Mouse (Mus musculus) adrenal gland, postnatal 10 days (tissue): ENCODE measurements around the gene Pttg1. TPM values are rescaled to one million over a fixed set of nuclear protein-coding genes. Genes with fewer than 3 reads are reported as not detected.

Source experiments
- DNase-seq: peaks from one replicate; pipeline ENCODE4 v3.0.0; 2021; ENCODE audit warnings: mixed read lengths
- total RNA-seq, 2 experiments: library from RNA; stranded (reverse); gene quantifications; 2 replicates each; pipeline ENCODE4 v1.2.3; 2021

The Pttg1 gene
- total RNA-seq, 2 experiments from 2014 or later: 44.3 to 48.8 TPM

- DNase-seq: no peak
Observed at GRCm38 (mm10) chr11:43410291-43410690, 15.8 kb downstream of the Pttg1 start.

- DNase-seq: no peak
Observed at GRCm38 (mm10) chr11:43408888-43409287, 17.2 kb downstream of the Pttg1 start.

GRCm38 (mm10) chr11:43404150-43404807 lies 21.8 kb downstream of the Pttg1 start:
- no peak for DNase-seq

- DNase-seq: no peak
Observed at GRCm38 (mm10) chr11:43400131-43400530, 25.9 kb downstream of the Pttg1 start.

- no peak for DNase-seq
Observed at GRCm38 (mm10) chr11:43399297-43399696, 26.8 kb downstream of the Pttg1 start.

GRCm38 (mm10) chr11:43396672-43397071 lies 29.4 kb downstream of the Pttg1 start:
- DNase-seq: no peak

- DNase-seq: no peak
Observed at GRCm38 (mm10) chr11:43396246-43396645, 29.8 kb downstream of the Pttg1 start.

GRCm38 (mm10) chr11:43395073-43395948 lies 30.7 kb downstream of the Pttg1 start:
- DNase-seq: no peak

- no peak for DNase-seq
Observed at GRCm38 (mm10) chr11:43393325-43393724, 32.7 kb downstream of the Pttg1 start.

- DNase-seq: no peak
Observed at GRCm38 (mm10) chr11:43392757-43393156, 33.3 kb downstream of the Pttg1 start.

- no peak for DNase-seq
Observed at GRCm38 (mm10) chr11:43389118-43389517, 36.9 kb downstream of the Pttg1 start.

GRCm38 (mm10) chr11:43388122-43389097 lies 37.6 kb downstream of the Pttg1 start:
- no peak for DNase-seq

GRCm38 (mm10) chr11:43387004-43387880 lies 38.8 kb downstream of the Pttg1 start:
- DNase-seq: no peak

GRCm38 (mm10) chr11:43385716-43386115 lies 40.3 kb downstream of the Pttg1 start:
- DNase-seq: peak; percentile 3

GRCm38 (mm10) chr11:43385055-43385649 lies 40.9 kb downstream of the Pttg1 start:
- DNase-seq: peak; percentile 67

- no peak for DNase-seq
Observed at GRCm38 (mm10) chr11:43383581-43383980, 42.5 kb downstream of the Pttg1 start.

- DNase-seq: no peak
Observed at GRCm38 (mm10) chr11:43380901-43381300, 45.1 kb downstream of the Pttg1 start.

GRCm38 (mm10) chr11:43379911-43380485 lies 46.1 kb downstream of the Pttg1 start:
- DNase-seq: no peak

GRCm38 (mm10) chr11:43379488-43379887 lies 46.6 kb downstream of the Pttg1 start:
- no peak for DNase-seq

- DNase-seq: no peak
Observed at GRCm38 (mm10) chr11:43377083-43377850, 48.8 kb downstream of the Pttg1 start.
